Mouse (Mus musculus) common myeloid progenitor, adult 5-6 weeks (primary cell): Measurements from ENCODE around the gene Tle3. TPM values are rescaled to one million over a fixed set of nuclear protein-coding genes. Genes with fewer than 3 reads are reported as not detected.
A peak's percentile ranks its signal among the peaks of the same experiment; 100 is the strongest.

ENCODE experiments used
- ATAC-seq: replicated peaks from 2 replicates; pipeline ENCODE4 v1.8.0; 2016; ENCODE audit warnings: low read depth, mild to moderate bottlenecking, moderate TSS enrichment, inconsistent platforms; ENCODE audit not compliant: poor library complexity, severe bottlenecking
- total RNA-seq: library from RNA; stranded (forward); fragments of 200-1000, 187-1606 nt; gene quantifications from 2 replicates; pipeline ENCODE4 v1.2.3, GENCODE M21; 2017

Gene Tle3
- total RNA-seq, 1 experiment from 2014 or later: 42.9 TPM

DNA sequence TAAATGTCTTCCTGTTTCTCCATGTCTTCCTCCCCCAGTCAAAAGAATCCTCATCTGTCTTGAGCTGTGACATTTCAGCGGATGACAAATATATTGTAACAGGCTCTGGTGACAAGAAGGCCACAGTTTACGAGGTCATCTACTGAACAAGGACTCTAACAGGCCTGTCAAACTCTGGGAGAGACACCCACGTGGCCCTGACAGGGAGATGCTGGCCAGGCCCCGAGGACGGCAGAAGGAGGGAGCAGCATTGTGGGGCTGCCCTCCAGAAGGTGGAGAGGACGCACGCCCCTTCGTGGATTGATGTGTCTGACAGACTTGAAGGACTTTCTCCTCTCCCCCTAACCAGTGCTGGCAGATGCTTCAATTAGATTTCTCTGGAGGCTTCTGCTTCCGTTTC, 44.4 kb downstream of the Tle3 start:
- no peak for ATAC-seq

DNA sequence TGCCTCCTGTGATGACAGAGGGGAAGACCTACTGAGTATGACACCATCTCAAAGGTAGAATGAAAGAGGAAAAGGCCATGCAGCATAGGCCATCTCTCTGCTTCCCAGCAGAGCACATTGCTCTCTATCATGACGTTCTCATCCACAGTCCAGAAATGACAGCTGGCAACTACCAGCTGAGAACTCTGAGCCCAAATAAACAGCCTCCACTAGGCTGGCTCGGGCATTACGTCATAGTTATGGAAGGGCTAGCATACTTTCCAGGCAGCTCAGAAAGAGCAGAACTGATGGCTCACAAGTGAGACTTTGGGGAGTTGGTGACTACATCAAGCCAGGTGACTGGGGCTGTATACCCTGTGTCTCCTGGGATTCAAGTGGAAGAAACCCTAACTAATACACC, 49.5 kb downstream of the Tle3 start:
- ATAC-seq: no peak

DNA sequence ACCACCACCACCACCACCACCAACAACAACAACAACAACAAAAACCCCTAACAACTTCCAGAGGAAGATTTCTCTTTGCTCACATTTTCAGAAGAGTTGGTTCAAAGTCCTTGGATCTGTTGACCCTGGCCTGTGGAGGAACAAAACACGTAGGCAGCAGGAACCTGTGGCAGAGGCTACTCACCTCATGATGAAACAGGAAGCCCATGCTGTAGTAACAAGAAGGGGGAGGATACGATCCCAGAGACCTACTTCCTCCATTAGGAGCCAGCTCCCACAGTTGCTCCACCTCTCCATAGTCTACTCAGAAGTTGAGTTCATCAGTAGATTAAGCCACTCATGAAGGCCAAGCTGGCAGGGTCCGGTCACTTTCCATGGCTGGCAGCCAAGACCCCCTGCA, 52.1 kb downstream of the Tle3 start:
- 0 out of 2 replicates have a peak, but pooled peaks have one; percentile 23 for ATAC-seq

DNA sequence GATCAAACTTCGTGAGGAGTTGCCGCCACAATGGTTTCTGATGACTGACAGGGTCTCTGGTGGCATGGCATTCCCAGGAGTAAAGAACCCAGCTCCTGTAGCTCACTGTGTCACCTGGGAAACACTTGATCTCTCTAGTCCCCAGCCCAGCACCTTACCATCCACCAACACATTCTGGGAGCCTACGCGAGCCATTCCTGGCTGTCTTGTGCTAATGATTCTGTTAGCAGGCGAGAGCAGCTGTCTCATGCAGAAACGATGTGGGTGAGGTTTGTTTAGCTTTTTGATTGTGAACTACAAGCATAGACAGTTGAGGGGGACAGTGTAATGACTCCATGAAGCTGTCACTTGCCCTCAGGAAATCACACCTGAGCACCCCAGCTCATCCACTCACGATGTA, 54.3 kb downstream of the Tle3 start:
- ATAC-seq: no peak

DNA sequence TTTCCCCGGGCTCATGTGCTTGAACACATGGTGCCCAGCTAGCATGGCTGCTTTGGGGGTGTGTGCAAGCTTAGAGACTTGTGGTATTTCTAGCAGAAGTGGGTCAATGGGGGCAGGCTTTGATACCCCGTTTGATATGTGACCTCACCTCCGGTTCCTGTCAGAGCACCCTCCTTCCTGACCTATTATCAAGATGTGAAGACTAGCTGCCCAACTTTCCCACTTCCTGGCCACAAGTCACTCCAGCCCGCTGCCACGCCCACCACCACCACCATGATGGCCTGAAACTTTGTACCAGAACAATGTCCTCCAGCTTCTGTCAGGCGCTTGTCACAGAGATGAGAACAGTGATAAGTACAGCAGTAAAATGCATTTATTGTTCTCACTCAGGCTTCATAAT, 54.9 kb downstream of the Tle3 start:
- ATAC-seq: peak; percentile 89

DNA sequence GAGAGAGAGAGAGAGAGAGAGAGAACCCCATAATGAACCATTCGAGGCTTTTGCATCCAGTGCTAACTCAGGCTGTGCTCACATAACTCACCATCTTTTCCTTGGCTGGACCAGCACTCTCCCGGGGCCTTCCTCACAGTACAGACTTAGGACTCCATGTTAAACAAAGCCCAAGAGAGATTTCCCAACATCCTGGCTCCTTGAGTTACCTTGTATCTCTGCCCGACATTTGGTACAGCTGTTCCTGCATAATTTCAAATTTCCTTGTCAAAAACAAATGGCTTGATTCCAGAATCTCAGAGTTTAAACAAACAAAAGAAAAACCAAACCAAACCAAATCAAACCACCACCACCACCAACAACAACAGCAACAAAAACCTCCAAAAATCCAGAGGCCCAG, 55.7 kb downstream of the Tle3 start:
- ATAC-seq: no peak

DNA sequence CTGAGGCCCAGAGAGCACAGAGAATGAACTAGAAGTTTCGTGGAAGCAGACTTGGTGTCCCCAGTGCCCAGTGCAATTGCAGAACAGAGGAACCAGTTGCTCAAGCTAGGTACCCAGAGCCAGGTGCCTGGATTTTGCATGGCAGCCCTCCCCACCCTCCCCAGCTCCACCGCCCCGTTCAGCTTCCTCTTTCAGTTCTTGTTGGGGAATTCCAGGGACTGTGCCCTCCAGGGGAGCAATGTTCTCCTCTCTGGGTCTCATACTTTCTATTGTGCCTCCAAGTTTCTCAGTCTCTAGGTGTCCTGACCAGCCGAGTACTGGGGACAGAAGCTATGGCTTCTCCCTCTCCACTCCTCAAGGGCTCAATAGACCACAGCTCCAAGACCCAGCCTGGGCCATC, 59.7 kb downstream of the Tle3 start:
- ATAC-seq: no peak

DNA sequence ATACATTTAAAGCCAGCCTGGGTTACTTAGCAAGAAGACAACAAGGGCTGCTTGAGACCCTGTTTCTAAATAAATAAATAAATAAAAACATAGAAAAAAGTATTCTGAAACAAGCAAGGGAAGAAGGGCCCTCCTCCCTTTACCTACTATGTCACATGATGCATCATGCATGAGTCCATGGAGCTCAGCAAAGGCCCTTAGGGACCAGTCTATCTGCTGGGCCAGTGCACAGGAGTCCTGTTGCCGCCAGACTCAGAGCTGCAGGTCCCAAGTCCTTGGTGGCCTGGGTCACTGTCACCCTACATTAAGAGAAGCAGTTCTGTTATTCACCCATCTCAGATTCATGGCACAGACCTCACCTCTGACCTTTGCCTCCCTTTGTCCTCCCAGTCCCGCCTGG, 61.0 kb downstream of the Tle3 start:
- no peak for ATAC-seq

DNA sequence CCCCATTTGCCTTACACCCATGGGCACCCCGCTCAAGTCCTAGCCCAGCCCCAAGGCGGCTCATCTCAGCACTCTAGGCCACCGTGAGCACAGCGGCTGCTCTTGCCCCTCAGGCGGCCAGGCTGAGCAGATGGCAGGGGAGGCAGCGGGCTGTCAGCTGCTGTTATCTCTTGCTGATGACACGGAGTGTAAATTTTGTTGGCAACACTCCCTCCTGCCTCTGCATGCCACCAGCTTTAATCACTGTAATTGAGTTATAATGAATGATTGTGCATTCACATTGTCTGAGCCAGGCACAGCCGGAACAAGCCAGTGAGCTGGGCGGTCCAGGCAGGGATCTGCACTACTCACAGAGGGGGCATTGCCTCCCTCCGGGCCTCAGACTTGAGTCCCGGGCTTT, 61.9 kb downstream of the Tle3 start:
- no peak for ATAC-seq

DNA sequence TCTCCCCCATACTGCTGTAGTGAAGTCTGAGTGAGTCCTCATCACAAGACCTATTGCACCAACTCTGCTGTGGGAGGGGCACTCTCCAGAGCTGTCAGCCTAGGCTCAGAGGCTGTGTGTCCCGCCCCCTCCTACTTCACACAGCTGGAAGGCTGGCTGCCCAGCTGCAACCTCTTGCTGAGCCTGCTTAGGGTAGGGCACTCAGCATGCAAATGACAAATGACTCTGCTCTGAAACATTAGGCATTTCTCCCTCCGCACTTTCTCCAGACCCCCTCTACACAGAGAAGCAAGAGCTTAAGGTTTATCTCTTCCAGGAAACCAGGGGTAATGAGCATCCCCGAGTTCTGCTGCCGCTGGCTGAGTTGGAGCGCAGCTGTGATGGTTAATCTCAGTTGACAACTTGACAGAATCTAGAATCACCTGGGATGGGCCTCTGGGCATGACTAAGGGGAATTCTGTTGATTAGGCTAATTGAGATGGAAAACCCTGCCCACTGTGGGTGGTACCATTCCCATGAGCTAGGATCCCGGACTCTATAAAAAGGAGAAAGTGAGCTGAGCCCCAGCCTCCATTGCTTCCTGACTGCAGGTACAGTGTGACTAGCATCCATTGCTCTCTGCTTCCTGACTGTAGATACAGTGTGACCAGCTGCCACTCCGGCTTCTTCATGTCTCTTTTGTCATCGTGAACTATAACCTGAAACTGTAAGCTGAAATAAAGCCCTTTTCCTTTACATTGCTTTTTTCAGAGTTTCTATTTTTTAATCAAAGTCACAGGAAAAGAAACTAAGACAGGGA, 63.2 kb downstream of the Tle3 start:
- 0 out of 2 replicates have a peak, but pooled peaks have one; percentile 33 for ATAC-seq

DNA sequence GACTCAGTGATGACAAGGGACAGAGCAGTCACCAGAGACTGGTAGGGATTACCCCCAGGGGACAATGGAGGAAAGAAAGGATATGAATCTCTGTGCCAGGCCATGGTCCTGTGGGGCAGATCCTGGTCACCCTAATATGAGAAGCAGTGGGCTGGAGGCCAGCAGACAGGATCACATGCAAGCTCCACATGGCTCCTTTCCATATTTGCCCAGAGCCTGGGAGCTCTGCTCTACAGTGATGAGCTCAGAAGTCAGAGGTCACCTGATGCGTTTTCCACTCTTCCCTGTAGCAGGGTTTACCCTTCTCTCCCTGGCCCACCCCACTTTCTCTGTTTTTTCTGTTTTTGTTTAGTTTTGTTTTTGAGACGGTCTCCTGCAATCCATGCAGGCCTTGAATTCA, 63.9 kb downstream of the Tle3 start:
- no peak for ATAC-seq

DNA sequence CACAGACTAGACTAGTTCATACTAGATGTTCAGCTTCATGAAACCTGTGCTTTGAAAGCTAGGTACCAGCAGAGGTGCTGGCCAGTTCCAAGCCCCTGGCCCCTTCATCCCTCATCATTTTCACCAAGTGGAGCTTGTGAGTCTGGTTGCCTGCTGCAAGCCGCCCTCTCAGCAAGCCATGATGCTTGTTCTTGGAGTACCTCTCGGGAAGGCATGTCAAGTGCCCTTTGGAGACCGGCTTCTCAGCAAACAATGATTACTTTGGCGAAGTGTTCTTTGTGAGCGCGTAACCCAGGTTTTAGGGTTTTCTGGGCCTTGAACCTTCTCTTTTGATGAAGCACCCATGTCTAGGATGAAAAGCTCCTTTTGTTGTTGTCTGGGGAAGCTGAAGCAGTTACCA, 64.6 kb downstream of the Tle3 start:
- no peak for ATAC-seq

DNA sequence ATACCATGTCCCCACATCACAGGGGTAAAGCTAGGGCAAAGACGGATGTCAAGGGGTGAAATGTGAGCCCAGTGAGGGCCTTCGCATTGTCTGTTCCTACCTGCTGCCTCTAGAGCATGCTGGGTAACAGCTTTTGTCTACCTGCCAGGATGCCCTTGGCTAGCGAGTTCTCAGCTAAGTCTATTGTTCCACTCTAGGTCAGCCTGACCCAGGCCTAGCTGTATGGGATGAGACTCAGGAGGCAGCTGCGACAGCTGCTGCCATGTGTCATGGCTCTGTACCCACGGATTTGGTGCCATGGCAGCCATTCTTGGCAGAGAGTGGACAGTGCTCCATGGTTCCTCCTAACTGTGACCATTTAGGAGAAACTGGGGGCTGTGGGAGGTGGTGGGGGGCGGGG, 66.9 kb downstream of the Tle3 start:
- no peak for ATAC-seq

DNA sequence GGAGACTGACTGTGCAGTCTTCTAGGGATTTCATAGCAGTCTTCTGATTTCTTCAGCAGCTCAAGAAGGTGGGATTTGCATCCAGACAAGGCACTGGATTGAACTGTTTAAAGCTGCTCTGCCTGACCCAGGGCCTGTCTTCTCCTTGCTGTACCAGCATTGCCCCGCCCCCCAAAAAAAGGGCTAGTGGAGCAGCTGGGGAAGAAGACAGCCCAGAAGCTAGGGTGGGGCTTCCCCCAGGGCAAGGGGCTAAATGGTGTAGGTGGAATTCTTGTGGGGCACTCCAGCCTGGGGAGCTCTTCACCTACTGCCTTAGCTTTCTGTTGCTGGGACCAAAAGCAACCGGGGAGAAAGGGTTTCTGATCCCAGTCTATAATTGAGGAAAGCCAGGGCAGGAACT, 67.8 kb downstream of the Tle3 start:
- ATAC-seq: no peak

DNA sequence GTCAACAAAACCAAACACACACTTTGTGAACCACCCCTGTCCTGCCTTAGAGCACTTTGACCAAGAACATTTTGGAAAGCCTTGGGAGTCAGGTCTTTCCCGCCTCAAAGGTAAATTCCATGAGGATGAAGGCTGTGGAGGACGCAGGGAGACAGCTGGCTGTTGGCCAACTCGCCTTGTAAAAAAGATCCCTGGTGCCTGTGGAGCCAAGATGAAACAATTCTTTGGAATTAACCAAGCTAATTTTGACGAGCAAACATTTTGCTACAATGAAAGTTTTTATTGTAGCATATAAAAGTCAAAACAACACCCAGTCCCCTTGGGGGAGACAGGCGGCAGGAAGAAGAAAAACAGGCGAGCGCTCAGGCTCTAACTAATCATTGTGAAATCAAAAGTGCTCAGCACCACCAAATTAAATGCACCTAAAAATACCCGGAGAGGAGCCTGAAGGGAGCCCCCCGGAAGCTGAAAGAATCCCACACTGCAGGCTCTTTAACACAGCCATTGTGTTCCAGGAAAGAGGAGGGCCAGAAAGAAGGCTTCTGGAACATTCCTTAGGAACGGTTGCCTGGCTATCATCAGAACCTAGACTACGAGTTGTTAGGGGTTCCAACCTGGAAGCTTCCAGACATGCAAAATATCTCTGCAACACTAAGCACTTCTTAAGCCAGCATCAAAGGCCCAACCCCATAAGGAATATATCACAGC, 69.2 kb downstream of the Tle3 start:
- ATAC-seq: no peak

DNA sequence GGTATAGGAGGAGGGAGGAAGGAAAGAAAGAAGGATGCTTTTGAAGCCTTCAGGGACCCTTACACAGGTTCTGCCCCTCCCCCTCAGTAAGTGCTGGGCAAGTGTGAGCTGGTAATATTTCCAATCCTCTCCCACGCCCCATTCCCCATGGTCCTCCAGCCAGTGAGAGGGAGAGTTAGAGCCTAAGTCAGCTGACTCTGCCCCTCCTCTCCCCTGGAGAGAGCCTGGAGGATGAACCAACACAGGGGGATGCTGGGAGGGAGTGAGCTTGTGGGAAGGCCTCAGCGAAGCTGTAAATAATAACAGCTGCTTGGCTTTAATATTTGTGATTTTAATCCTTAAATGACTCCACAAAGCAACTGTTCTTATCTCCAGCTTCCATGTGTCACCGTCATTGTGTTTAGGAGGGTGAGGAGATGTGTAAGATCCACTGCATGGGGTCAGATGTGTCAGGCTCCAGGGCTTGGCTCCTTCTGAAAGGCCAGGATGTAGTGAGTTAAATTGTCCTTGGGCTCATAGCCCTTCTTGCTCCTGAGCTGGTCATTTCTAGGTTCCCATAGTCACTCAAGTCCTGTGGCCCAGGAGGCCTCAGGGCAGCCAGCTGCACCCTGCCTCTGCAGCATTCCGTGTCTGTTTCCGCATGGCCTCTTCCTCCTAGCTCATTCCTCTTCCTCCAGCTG, 70.9 kb downstream of the Tle3 start:
- no peak for ATAC-seq

DNA sequence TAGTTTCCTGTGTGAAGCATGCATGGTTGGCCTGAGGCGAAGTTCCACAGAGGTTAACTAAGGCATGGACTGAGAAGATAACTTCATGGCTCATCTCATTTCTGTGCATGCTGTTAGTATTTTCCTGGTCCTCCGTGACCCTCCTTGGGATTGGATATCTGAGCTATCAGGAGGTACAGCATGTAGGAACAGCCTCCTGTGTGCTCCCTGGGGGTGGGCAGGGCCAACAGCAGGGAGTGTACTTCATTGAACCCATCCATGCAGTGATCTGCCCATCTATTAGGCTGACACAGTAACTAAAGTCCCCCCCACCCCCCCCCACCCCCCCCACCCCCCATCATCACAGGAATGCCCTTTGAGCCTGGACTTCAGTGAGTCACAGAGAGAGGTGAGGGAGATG, 73.0 kb downstream of the Tle3 start:
- no peak for ATAC-seq

DNA sequence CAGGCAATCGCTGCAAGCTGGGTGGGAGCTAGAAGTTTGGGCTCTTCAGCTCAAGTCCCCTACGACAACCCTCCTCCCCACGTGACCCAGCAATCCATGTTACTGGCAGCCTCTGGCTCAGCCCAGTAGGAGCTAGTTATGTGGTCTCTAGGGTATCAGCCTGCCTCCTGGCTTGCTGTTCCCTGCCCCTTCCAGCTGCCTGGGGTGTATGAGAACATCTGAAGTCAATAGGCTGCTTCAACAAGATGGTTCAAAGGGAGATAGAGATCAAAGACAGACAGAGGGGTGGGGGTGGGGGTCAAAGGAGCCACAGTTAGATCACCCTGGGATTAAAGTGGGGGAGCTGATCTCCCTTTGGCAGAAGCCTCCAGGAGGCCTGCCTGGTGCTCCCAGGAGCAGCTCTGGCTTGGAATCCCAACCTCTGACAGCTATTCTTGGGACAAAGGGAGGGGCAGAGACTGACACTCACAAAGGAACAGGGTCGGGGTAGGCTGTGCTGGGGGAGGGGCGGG, 73.6 kb downstream of the Tle3 start:
- no peak for ATAC-seq

DNA sequence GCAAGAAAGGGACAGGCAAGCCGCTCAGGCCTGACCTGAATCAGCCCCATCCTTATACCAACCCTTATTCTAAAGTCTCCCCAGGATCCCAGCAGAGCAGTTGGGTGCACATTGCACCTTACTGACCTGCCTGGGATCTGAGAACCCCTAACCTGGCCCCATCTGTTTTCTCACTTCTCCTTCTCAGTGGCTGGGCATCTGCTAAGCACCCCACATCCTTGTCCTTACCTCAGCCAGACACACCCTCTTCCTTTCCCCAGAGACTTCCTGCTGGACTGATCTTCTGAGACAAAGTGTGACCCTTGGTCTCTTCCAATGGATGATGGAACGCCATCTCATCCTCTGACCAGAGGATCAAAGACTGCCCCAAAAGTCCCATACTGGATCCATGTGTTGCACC, 74.8 kb downstream of the Tle3 start:
- no peak for ATAC-seq

DNA sequence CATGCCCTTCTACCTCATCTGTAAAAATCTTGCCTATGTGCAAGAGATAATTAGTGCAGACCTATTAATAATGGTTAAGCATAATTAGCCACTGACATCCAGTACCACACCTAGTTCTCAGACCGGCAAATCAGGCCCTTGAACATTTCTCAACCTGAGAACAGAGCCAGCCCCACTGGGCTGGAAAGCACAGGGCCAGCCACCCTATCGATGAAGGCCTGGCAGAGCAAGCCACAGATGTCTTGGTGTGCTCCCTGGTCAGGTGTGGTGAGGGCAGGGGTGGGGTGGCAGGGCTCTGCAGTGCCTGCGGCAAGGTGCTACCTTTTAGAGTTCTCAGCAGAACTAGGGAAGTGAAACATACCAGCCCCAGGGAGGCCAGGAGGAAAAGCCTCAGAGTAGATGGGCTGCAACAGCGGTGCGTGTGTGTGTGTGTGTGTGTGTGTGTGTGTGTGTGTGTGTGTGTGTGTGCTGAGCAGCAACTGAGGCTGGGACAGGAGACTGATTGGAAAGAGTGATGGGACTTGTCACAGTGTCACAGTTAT, 77.3 kb downstream of the Tle3 start:
- 0 out of 2 replicates have a peak, but pooled peaks have one; percentile 36 for ATAC-seq

DNA sequence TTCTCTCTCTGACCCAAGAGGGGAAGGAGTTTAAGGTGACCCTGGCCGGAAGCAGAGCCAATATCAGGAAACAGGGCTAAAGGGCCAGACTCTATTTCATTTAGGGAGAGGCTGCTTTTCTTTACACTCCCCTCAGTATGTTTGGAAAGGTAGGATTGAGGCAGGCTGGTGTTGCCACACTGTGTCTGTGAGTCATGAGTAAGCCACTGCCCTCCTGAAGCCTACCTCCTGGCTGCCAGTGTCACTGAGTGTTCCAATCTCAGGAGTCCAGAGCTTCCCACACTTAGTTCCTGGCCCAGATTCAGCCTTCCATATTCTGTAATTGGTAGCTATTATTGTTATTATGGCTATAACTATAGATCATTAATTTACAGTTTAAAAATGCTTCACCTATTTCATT, 79.9 kb downstream of the Tle3 start:
- no peak for ATAC-seq
